Mouse (Mus musculus) c-Kit-positive CD71-negative TER-119-negative erythroid progenitor cells, embryonic 14.5 days (primary cell): ENCODE data around the gene Pfdn5.
"Not testable (repeated sequence)": the region's sequence is repeated elsewhere in the genome, so short reads cannot be mapped to it uniquely, and the experiment has no call there.

Source experiments
- DNase-seq: peaks from one replicate; pipeline ENCODE4 v3.0.0-alpha.2; 2013; ENCODE audit warnings: low read depth

Gene Pfdn5

GRCm38 (mm10) chr15:102335254-102335653 lies 9.3 kb downstream of the Pfdn5 start:
- no peak for DNase-seq

- DNase-seq: not testable (repeated sequence)
Observed at GRCm38 (mm10) chr15:102335925-102336324, 10.0 kb downstream of the Pfdn5 start.

- DNase-seq: no peak
Observed at GRCm38 (mm10) chr15:102336946-102337345, 11.0 kb downstream of the Pfdn5 start.

- no peak for DNase-seq
Observed at GRCm38 (mm10) chr15:102339612-102340011, 13.7 kb downstream of the Pfdn5 start.

GRCm38 (mm10) chr15:102341580-102341979 lies 15.7 kb downstream of the Pfdn5 start:
- DNase-seq: no peak

GRCm38 (mm10) chr15:102344490-102344889 lies 18.6 kb downstream of the Pfdn5 start:
- no peak for DNase-seq

- DNase-seq: no peak
Observed at GRCm38 (mm10) chr15:102346444-102346843, 20.5 kb downstream of the Pfdn5 start.

GRCm38 (mm10) chr15:102350138-102350941 lies 24.4 kb downstream of the Pfdn5 start, which contains the start of gene Aaas:
TSS of gene Aaas (minus strand) at chr15:102350771.
- DNase-seq: peak; percentile 94

- no peak for DNase-seq
Observed at GRCm38 (mm10) chr15:102350942-102351291, 25.0 kb downstream of the Pfdn5 start.

- DNase-seq: no peak
Observed at GRCm38 (mm10) chr15:102352177-102352576, 26.3 kb downstream of the Pfdn5 start.

GRCm38 (mm10) chr15:102353986-102354385 lies 28.1 kb downstream of the Pfdn5 start:
- no peak for DNase-seq

- DNase-seq: no peak
Observed at GRCm38 (mm10) chr15:102355134-102355870, 29.4 kb downstream of the Pfdn5 start.

- no peak for DNase-seq
Observed at GRCm38 (mm10) chr15:102355871-102356441, 30.0 kb downstream of the Pfdn5 start.

GRCm38 (mm10) chr15:102356501-102357325 lies 30.8 kb downstream of the Pfdn5 start:
- DNase-seq: no peak

GRCm38 (mm10) chr15:102358126-102358525 lies 32.2 kb downstream of the Pfdn5 start:
- DNase-seq: no peak

GRCm38 (mm10) chr15:102358834-102359233 lies 32.9 kb downstream of the Pfdn5 start:
- no peak for DNase-seq

- no peak for DNase-seq
Observed at GRCm38 (mm10) chr15:102362648-102363047, 36.7 kb downstream of the Pfdn5 start.

- no peak for DNase-seq
Observed at GRCm38 (mm10) chr15:102364678-102365077, 38.8 kb downstream of the Pfdn5 start.

- no peak for DNase-seq
Observed at GRCm38 (mm10) chr15:102366238-102366637, 40.3 kb downstream of the Pfdn5 start.

GRCm38 (mm10) chr15:102366733-102367344 lies 40.9 kb downstream of the Pfdn5 start, which contains the start of gene Sp7:
TSS of gene Sp7 (minus strand) at chr15:102367182.
- no peak for DNase-seq

- DNase-seq: no peak
Observed at GRCm38 (mm10) chr15:102369972-102370371, 44.1 kb downstream of the Pfdn5 start.
